Mouse (Mus musculus) brain, embryonic 14.5 days (tissue): Measurements from ENCODE around the gene Smim14.
A peak's percentile ranks its signal among the peaks of the same experiment; 100 is the strongest.

Source experiments
- CTCF ChIP-seq: fragments of 200-500 bp; IDR thresholded peaks from 2 replicates; pipeline ENCODE4 v1.5.1; 2012; ENCODE audit warnings: inconsistent platforms, mild to moderate bottlenecking, moderate library complexity, borderline replicate concordance; ENCODE audit not compliant: insufficient read depth, insufficient read length; ENCODE audit errors: extremely low read depth
- POLR2A ChIP-seq: fragments of 200-500 bp; IDR thresholded peaks from 2 replicates; pipeline ENCODE4 v1.6.1; 2012; ENCODE audit warnings: mild to moderate bottlenecking, inconsistent platforms, borderline replicate concordance; ENCODE audit not compliant: poor library complexity, insufficient read depth, insufficient read length, severe bottlenecking; ENCODE audit errors: extremely low read depth

DNA sequence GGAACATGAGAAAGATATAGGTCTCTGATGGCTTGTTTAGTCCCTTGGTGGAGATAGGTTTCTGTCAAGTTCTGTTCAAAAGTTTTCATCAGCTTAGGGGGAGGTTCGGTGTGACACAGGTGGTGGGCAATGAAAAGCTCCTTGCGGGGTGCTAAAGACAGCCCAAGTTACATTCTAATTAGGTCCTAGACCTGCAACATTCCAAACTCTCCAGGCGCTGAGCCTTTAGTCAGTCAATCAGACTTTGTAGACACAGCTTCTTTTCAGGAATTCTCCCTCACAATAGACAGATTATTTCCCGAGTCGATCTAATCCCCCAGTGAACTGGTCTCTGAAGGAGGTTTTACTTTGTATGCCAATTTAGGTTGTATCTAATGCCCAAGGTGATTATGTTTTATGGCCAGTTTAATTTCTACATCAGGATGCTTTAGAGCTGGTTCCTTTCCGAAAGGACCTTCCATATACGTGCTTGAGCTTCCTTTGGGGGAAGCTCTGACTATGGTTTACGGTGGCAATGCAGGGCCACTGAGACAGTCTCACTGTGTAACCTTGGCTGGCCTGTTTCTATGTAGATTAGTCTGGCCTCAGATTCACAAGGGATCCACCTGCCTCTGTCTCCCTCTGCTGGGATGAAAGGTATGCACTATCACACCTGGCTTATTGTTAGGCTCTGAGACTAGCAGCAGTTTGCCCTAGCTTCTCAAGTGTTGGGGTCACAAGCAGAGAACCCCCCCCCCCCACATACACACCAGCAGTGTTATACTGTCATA, 11.1 kb downstream of the Smim14 start:
- TF ChIP-seq CTCF = peak; percentile 15; the same call in 1 of the 2 replicates
- no peak for TF ChIP-seq POLR2A
